Mouse (Mus musculus) MEL (cell line): Measurements from ENCODE around the gene Celf2.

ENCODE experiments used
- CTCF ChIP-seq, 3 experiments: IDR thresholded peaks in 2 of 3; conservative IDR thresholded peaks in 1 of 3; 2 replicates each; pipeline ENCODE4 v1.5.1; 2011 to 2012; ENCODE audit warnings: low read length in 3 of 3, low read depth in 2 of 3, mild to moderate bottlenecking in 2 of 3, improper control_type of control experiment in 1 of 3, inconsistent platforms in 1 of 3, mixed read lengths in 1 of 3, moderate library complexity in 1 of 3; ENCODE audit not compliant: control insufficient read depth in 1 of 3, insufficient read depth in 1 of 3, poor library complexity in 1 of 3, severe bottlenecking in 1 of 3
- MAFK ChIP-seq: IDR thresholded peaks from 2 replicates; pipeline ENCODE4 v1.6.1; 2011; ENCODE audit warnings: low read depth, mild to moderate bottlenecking, low read length, improper control_type of control experiment, borderline replicate concordance
- MAX ChIP-seq: IDR thresholded peaks from 2 replicates; pipeline ENCODE4 v1.6.1; 2011; ENCODE audit warnings: low read length, improper control_type of control experiment
- POLR2A ChIP-seq, 2 experiments: IDR thresholded peaks; 2 replicates each; pipeline ENCODE4 v1.6.1; 2011 to 2012; ENCODE audit warnings: low read length in 2 of 2, mild to moderate bottlenecking in 2 of 2, control low read depth in 1 of 2, improper control_type of control experiment in 1 of 2, low read depth in 1 of 2, moderate library complexity in 1 of 2; ENCODE audit not compliant: control insufficient read depth in 1 of 2, insufficient read depth in 1 of 2, poor library complexity in 1 of 2
- POLR2AphosphoS2 ChIP-seq: IDR thresholded peaks from 2 replicates; pipeline ENCODE4 v1.6.1; 2011; ENCODE audit warnings: low read length, improper control_type of control experiment
- TCF12 ChIP-seq: IDR thresholded peaks from 2 replicates; pipeline ENCODE4 v1.6.1; 2014; ENCODE audit warnings: low read depth, mild to moderate bottlenecking, inconsistent platforms, low read length, improper control_type of control experiment, moderate library complexity
- USF1 ChIP-seq: IDR thresholded peaks from 2 replicates; pipeline ENCODE4 v1.6.1; 2014; ENCODE audit warnings: low read depth, mild to moderate bottlenecking, inconsistent platforms, low read length, improper control_type of control experiment, moderate library complexity
- USF2 ChIP-seq, 2 experiments: IDR thresholded peaks; 2 replicates each; pipeline ENCODE4 v1.6.1; 2011 to 2012; ENCODE audit warnings: improper control_type of control experiment in 2 of 2, low read length in 2 of 2, borderline replicate concordance in 1 of 2, inconsistent platforms in 1 of 2, low read depth in 1 of 2, mild to moderate bottlenecking in 1 of 2; ENCODE audit not compliant: insufficient read depth in 1 of 2
- ZNF384 ChIP-seq: IDR thresholded peaks from 2 replicates; pipeline ENCODE4 v1.6.1; 2012; ENCODE audit warnings: low read depth, mild to moderate bottlenecking, inconsistent platforms, low read length, improper control_type of control experiment

- no peak for TF ChIP-seq POLR2AphosphoS2
- TF ChIP-seq CTCF (IDR thresholded peaks at IDR 0.05 in 2 of 3, conservative IDR thresholded peaks at IDR 0.05 in 1 of 3; ENCODE audit: control insufficient read depth in 1 of 3, insufficient read depth in 1 of 3, low read depth in 2 of 3, low read length in 3 of 3, poor library complexity in 1 of 3, severe bottlenecking in 1 of 3) = no peak
- TF ChIP-seq ZNF384 = no peak
- no peak for TF ChIP-seq MAX
- TF ChIP-seq USF1 = no peak
- no peak for TF ChIP-seq USF2 (IDR thresholded peaks at IDR 0.05; ENCODE audit: borderline replicate concordance in 1 of 2, insufficient read depth in 1 of 2, low read depth in 1 of 2, low read length in 2 of 2)
- no peak for TF ChIP-seq POLR2A (IDR thresholded peaks at IDR 0.05; ENCODE audit: control insufficient read depth in 1 of 2, insufficient read depth in 1 of 2, low read depth in 1 of 2, low read length in 2 of 2, poor library complexity in 1 of 2)
- TF ChIP-seq TCF12 = no peak
- no peak for TF ChIP-seq MAFK
These were observed 887.3 kb downstream of the Celf2 start for GRCm38 (mm10) chr2:6622082-6622481.
